Mouse (Mus musculus) forebrain, embryonic 13.5 days (tissue): Measurements from ENCODE around the gene Zfp706. TPM values are rescaled to one million over a fixed set of nuclear protein-coding genes. Genes with fewer than 3 reads are reported as not detected.

Experiments
- ATAC-seq: fragments of 200-750 bp; cut with Nextera tagmentation; 2 replicates; pipeline ENCODE4 v1.8.0; 2017
- H3K27ac ChIP-seq: fragments of 300-500 bp; sonication (generic); 2 replicates; pipeline ENCODE4 v1.5.1; 2015; ENCODE audit warnings: inconsistent platforms, mild to moderate bottlenecking, moderate library complexity
- H3K27me3 ChIP-seq: fragments of 300-500 bp; sonication (generic); 2 replicates; pipeline ENCODE4 v1.6.1; 2015; ENCODE audit warnings: mild to moderate bottlenecking, inconsistent platforms
- H3K36me3 ChIP-seq: fragments of 300-500 bp; sonication (generic); 2 replicates; pipeline ENCODE4 v1.6.1; 2015; ENCODE audit warnings: mild to moderate bottlenecking, inconsistent platforms; ENCODE audit not compliant: poor library complexity, severe bottlenecking
- H3K4me1 ChIP-seq: fragments of 300-500 bp; sonication (generic); 2 replicates; pipeline ENCODE4 v1.6.1; 2015; ENCODE audit warnings: inconsistent platforms
- H3K4me2 ChIP-seq: fragments of 300-500 bp; sonication (generic); 2 replicates; pipeline ENCODE4 v1.6.1; 2015; ENCODE audit warnings: inconsistent platforms, mild to moderate bottlenecking, moderate library complexity
- H3K4me3 ChIP-seq: fragments of 300-500 bp; sonication (generic); 2 replicates; pipeline ENCODE4 v1.5.1; 2015; ENCODE audit warnings: mild to moderate bottlenecking, inconsistent platforms
- H3K9ac ChIP-seq: fragments of 300-500 bp; sonication (generic); 2 replicates; pipeline ENCODE4 v1.6.1; 2015; ENCODE audit warnings: mild to moderate bottlenecking, inconsistent platforms
- H3K9me3 ChIP-seq: fragments of 300-500 bp; sonication (generic); replicated peaks from 2 replicates; pipeline ENCODE4 v1.6.1; 2016; ENCODE audit warnings: inconsistent platforms
- WGBS: fragments of 180-500 bp; shearing (Covaris S2); methylation state at CpG from one replicate; pipeline ENCODE4 v1.1.7; 2015; 5-methylcytosine and 5-hydroxymethylcytosine counted together
- polyA plus RNA-seq: library from polyadenylated mRNA; unstranded; fragments of >200 nt; fragmentation: Nextera tagmentation; extraction: Ambion mirVana; gene quantifications from 2 replicates; pipeline ENCODE4 v1.2.1, GENCODE M21; 2015

The Zfp706 gene
- polyA plus RNA-seq, 1 experiment from 2014 or later, result 515 TPM

DNA sequence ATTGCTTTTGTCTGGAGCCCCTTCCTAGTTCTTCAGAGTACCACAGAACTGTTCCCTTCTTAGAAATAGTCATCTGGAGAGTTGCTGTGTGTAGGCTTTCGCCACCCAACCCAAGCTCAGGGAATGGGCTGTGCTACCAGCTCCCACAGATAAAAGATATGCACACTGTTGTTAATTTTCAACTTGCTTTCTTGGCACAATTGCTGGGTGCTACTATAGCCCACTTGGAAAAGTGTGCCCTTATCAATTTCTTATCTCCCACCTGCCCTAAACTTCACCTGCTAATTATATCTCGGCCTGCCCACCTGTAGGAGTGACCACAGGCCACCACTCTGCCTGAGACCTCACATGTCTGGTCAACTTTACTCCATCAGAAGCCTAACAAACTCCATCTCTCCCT lies 26.6 kb upstream of the Zfp706 start:
- Histone ChIP-seq H3K4me3 (no peak overlapping the region), H3K4me2 (no peak overlapping the region), H3K27ac (no peak overlapping the region), H3K9ac (no peak overlapping the region), H3K9me3 (no peaks in the 10 kb centered on the region), H3K4me1 (peaks cover 15% of the 10 kb centered on the region), H3K27me3 (no peaks in the 10 kb centered on the region), H3K36me3 (no peaks in the 10 kb centered on the region)
- WGBS, result 86% methylated on average over 2 of the region's 2 CpGs
- no peak for ATAC-seq

DNA sequence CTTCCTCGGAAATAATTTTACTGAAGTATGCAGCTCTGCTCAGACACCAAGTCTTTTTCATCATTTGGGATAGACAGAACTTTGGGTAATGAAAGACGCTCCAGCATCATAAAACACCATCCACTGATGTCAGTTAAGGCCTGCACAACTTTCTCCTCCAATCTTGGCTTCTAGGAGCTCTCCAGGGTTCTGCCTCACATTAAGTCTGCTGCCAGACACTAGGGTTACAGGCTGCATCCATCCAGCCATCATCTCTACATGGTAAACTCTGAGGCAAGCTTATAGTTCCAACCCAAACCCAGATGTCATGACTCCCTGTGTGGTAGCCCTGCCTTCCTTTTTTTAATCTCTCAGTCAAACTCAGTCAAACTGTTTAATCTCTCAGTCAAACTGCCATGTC lies 25.9 kb upstream of the Zfp706 start:
- no peak overlapping the region for H3K27ac ChIP-seq
- H3K4me2 ChIP-seq, result no peak overlapping the region
- H3K4me3 ChIP-seq, result no peak overlapping the region
- 91% methylated on average over 2 of the region's 2 CpGs for WGBS
- no peaks in the 10 kb centered on the region for H3K9me3 ChIP-seq
- no peak overlapping the region for H3K9ac ChIP-seq
- no peaks in the 10 kb centered on the region for H3K27me3 ChIP-seq
- peaks cover 15% of the 10 kb centered on the region for H3K4me1 ChIP-seq
- ATAC-seq, result no peak
- H3K36me3 ChIP-seq, result no peaks in the 10 kb centered on the region

DNA sequence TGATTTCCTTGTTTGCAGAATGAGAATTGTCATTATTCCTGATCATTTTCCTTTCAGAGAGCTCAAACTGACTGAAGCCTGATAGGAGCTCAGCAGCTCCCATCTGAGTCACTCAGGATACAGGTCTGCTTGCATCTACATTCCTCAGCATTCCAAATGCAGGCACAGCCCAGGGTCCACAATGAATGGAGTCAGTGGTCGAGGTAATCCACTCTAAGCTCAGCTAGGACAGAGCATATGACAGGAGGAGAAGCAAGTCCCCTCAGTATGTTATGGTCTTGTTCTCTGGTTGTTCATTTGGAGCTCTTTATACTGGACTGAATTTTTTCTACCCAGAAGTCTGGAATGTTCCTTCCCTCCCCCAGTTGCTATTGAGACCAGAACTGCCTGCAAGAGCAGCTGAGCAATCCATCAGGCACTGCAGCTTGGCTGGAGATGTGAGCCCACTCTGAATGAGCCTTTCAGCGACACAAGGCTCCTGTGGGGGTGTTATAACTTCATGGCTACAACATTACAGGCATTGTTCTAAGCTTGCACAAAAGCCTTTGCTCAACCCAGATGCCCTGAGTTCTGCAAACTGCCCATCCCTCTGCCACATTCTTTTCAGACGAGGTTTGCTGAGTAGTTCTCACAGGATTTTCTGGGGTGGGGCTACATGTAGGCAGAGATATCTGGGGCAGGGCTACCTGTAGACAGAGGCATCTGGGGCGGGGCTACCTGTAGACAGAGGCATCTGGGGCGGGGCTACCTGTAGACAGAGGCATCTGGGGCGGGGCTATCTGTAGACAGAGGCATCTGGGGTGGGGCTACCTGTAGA lies 24.0 kb upstream of the Zfp706 start:
- Histone ChIP-seq H3K27me3 (no peaks in the 10 kb centered on the region), H3K4me3 (no peak overlapping the region), H3K9ac (no peak overlapping the region), H3K27ac (no peak overlapping the region), H3K36me3 (no peaks in the 10 kb centered on the region), H3K9me3 (no peaks in the 10 kb centered on the region), H3K4me1 (peaks cover 7% of the 10 kb centered on the region; the same call in 1 of the 2 replicates), H3K4me2 (no peak overlapping the region)
- WGBS, result 37% methylated on average over 6 of the region's 6 CpGs
- no peak for ATAC-seq

DNA sequence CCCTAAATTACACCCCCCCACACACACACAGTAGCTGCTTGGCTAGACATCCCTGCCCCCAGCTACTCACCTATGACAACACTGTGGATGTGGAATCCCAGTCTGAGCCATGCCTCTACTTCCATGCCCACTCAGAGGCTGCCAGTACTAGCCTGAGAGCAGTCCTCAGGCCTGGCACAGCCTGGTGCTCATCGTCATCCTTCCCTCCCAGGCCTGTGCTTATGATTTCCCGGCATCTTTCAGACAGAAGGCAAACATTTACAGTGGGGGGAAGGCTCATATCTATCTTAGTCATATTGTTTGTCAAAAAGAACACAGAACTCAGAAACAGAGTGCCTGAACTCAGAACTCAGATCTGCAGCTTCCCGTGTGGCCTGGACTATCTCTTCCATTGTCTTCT lies 23.4 kb upstream of the Zfp706 start:
- H3K4me1 ChIP-seq, result 0 out of 2 replicates have a peak, but pooled peaks cover 1% of the 10 kb centered on the region
- no peak overlapping the region for H3K9ac ChIP-seq
- no peak for ATAC-seq
- no peaks in the 10 kb centered on the region for H3K9me3 ChIP-seq
- no peak overlapping the region for H3K27ac ChIP-seq
- H3K4me2 ChIP-seq, result no peak overlapping the region
- 81% methylated on average over 3 of the region's 3 CpGs for WGBS
- H3K27me3 ChIP-seq, result no peaks in the 10 kb centered on the region
- no peaks in the 10 kb centered on the region for H3K36me3 ChIP-seq
- H3K4me3 ChIP-seq, result no peak overlapping the region

DNA sequence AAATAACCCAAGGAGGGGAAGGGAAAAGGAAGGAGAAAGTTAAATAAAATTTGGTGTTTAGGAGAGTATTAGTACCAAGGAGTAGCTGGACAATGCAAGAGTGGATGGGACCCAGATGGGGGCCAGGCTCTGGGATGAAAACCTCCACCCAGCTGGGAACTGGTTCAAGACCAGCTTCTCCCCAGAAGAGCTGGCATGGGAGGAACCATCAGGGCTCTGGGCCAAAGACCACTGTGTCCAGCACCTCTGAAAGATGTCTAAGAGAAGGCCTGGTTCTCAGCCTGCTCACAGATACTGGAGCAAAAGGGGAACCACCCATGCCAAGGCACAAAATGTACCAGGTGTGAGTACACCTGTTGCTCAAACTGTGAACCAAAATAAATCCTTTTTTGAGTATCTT lies 20.4 kb upstream of the Zfp706 start:
- Histone ChIP-seq H3K9ac (no peak overlapping the region), H3K4me2 (no peak overlapping the region), H3K27me3 (no peaks in the 10 kb centered on the region), H3K9me3 (no peaks in the 10 kb centered on the region), H3K4me3 (no peak overlapping the region), H3K4me1 (no peaks in the 10 kb centered on the region), H3K36me3 (no peaks in the 10 kb centered on the region), H3K27ac (no peak overlapping the region)
- no peak for ATAC-seq

DNA sequence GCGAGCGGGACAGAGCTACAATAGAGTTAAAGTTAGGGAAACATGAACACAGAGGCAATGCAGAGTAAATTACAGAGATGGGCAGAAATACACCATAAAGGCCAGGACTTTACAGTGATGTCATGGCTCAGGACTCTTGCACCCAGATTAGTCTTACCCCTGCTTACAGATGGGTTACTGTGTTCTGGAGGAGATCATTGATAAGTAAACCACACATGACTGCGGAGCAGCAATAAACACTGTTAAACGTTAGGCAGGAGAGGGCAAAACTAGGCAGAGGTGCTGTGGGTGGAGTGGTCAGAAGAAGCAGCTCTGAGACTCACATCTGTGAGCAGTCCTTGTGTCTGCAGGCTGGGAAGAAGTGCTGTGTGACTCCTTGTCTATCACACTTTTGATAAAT lies 18.9 kb upstream of the Zfp706 start:
- 92% methylated on average over 4 of the region's 4 CpGs for WGBS
- Histone ChIP-seq H3K36me3 (no peaks in the 10 kb centered on the region), H3K27me3 (no peaks in the 10 kb centered on the region), H3K27ac (no peak overlapping the region), H3K4me2 (no peak overlapping the region), H3K9me3 (no peaks in the 10 kb centered on the region), H3K4me1 (no peaks in the 10 kb centered on the region), H3K4me3 (no peak overlapping the region), H3K9ac (no peak overlapping the region)
- no peak for ATAC-seq

DNA sequence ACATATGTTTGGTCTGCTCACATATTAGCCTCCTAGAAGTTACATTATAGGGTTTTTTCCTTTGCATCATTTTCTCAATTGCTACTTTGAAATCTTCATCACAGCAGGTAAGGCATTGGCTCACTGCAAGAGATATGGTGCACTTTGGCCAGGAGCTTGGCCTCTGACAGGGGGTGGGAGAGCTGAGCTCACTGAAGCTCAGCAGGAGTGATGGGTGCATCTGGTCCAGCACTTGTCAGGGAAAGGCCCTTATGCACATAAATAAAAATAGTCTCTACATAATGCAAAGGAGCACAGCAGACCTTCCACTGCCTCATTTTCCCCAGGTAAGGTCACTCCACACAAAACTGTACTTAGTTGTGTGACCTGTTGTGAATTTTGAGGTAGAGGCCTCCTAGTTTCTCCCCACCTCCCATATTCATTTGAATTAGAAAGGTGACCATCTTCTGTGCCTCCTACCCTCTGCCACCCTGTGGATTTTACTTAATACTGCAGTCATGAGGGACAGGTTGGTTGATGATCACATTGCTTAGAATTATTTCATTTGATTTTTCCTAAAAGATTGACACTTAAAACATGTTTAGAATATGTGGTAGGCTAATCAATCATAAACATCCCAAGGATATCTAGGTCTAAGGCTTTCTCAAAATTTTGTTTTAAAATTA lies 13.1 kb upstream of the Zfp706 start:
- no peak overlapping the region for H3K27ac ChIP-seq
- no peak overlapping the region for H3K4me2 ChIP-seq
- no peak overlapping the region for H3K9ac ChIP-seq
- H3K4me1 ChIP-seq, result no peaks in the 10 kb centered on the region
- H3K27me3 ChIP-seq, result no peaks in the 10 kb centered on the region
- no peak for ATAC-seq
- no peak overlapping the region for H3K4me3 ChIP-seq
- H3K9me3 ChIP-seq, result no peaks in the 10 kb centered on the region
- no peaks in the 10 kb centered on the region for H3K36me3 ChIP-seq

DNA sequence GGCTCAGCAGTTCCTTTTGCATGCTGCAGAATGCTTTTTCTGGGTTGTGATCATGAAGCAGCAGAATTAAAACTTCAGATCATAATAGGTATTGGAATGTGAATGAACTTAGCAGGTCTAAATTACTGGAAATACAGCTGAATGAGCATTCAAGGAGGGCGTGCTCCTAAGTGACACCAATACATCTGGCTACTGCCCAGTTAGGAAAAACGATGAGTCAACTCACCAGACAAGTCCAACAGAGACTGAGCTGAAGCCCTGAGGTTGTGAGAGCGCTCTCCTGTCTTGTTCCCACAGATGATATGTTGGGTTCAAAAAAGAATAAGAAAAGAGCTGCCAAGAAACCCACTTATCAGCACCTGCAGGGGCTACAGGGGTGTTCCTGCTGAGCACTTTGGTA lies 11.9 kb upstream of the Zfp706 start:
- Histone ChIP-seq H3K9me3 (no peaks in the 10 kb centered on the region), H3K4me2 (no peak overlapping the region), H3K36me3 (no peaks in the 10 kb centered on the region), H3K27me3 (no peaks in the 10 kb centered on the region), H3K27ac (no peak overlapping the region), H3K4me3 (no peak overlapping the region), H3K9ac (no peak overlapping the region), H3K4me1 (no peaks in the 10 kb centered on the region)
- WGBS, result 91% methylated on average over 3 of the region's 3 CpGs
- ATAC-seq, result no peak

DNA sequence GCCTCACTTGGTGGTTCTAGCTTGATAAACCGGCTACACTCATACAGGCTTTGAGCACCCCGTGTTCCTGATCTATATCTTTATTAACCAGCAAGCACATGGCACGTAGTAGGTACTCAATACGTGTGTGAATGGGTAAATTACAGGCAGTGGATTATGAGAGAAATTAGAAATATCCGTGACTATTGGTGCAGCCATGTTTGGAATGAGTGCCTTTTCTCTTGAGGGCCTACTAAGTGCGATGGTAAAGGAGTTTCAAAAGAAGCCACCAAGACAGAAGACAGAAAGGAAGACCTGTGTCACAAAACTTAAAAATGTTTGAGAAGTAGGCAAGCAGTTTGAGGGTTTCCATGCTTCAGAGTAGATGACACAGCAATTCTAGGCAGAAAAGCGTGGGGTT lies 4.3 kb upstream of the Zfp706 start:
- Histone ChIP-seq H3K4me2 (no peak overlapping the region), H3K36me3 (no peaks in the 10 kb centered on the region), H3K27ac (no peak overlapping the region), H3K9ac (no peak overlapping the region), H3K9me3 (no peaks in the 10 kb centered on the region), H3K4me3 (no peak overlapping the region), H3K27me3 (no peaks in the 10 kb centered on the region), H3K4me1 (peaks cover 8% of the 10 kb centered on the region)
- ATAC-seq, result no peak
- 93% methylated on average over 7 of the region's 7 CpGs for WGBS

DNA sequence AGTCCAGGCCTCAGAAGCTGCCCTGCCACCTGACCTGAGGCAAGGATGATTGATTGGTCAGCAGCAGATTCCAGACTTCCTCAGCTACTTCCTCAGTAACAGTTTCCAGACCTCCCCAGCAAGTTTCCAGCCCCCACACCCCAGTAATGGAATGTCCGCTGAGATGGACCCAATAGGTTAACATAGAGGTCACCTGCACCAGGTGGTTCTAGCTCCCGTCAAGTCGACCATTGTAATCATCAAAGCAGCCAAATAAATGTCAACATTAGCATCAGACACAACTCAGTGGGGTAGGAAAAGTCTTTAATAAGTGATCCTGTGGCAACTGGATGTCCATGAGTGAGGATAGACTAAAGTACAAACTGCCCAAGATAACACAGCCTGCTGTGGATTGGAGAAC lies 3.7 kb upstream of the Zfp706 start:
- no peaks in the 10 kb centered on the region for H3K36me3 ChIP-seq
- H3K9me3 ChIP-seq, result no peaks in the 10 kb centered on the region
- ATAC-seq, result no peak
- no peak overlapping the region for H3K4me3 ChIP-seq
- WGBS, result 87% methylated on average over 3 of the region's 3 CpGs
- peaks cover 8% of the 10 kb centered on the region for H3K4me1 ChIP-seq
- no peak overlapping the region for H3K27ac ChIP-seq
- no peaks in the 10 kb centered on the region for H3K27me3 ChIP-seq
- H3K4me2 ChIP-seq, result no peak overlapping the region
- no peak overlapping the region for H3K9ac ChIP-seq

DNA sequence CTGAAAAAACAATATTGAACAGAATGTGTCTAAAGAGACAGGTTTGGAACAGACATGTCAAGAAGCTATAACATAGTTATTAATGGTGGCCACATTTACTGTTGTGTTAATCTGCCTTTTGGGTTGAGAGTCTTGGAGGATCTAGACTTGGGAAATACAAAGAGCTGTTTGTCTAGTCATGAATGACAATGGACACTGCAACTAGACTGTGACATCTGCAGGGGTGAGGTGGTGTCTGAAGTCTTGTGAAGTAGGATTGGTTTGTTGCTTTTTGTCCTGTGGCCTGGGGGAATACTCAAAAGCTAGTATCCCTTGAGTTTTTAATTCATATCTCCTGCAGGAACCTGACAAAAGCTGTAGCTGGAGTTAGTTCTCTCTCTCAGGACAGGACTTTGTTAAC lies 973 bp upstream of the Zfp706 start:
- Histone ChIP-seq H3K4me3 (no peak overlapping the region), H3K9me3 (no peaks in the 10 kb centered on the region), H3K4me2 (no peak overlapping the region), H3K27ac (no peak overlapping the region), H3K36me3 (peaks cover 5% of the 10 kb centered on the region; the same call in 1 of the 2 replicates), H3K9ac (no peak overlapping the region), H3K4me1 (peaks cover 30% of the 10 kb centered on the region), H3K27me3 (no peaks in the 10 kb centered on the region)
- no peak for ATAC-seq

DNA sequence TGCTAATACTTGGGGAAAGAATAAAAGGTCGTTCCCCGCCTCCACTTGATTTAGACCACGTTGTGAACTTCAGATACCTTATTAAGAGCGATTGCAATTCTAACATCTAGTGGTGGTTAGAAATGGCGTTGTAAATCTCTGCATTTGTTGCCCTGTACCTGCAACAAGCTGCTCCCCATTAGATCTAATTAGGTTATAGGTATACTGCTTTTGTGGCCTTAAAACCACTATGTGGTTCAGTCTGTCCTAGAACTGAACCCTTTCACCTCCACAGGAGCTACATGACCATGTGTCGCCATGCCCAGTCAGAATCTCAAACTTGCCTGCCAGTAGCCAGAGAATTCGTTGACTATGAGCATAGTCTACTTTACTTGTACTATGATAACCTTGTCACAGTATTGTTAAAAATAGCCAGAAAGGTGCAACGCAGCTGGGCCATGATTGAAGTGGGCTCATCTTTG lies 416 bp upstream of the Zfp706 start:
- ATAC-seq, result no peak
- Histone ChIP-seq H3K4me3 (peak overlapping the region; percentile 92), H3K9ac (peak overlapping the region; percentile 99), H3K27me3 (no peaks in the 10 kb centered on the region), H3K4me2 (peak overlapping the region; percentile 77), H3K36me3 (peaks cover 11% of the 10 kb centered on the region), H3K9me3 (no peaks in the 10 kb centered on the region), H3K27ac (peak overlapping the region; percentile 93), H3K4me1 (peaks cover 30% of the 10 kb centered on the region)
- 31% methylated on average over 8 of the region's 8 CpGs for WGBS
